Mouse (Mus musculus) telencephalon, adult 2 months (tissue): Measurements from ENCODE around the gene Mex3d.

Experiments
- DNase-seq: peaks from one replicate; pipeline ENCODE4 v3.0.0-alpha.2; 2011; ENCODE audit warnings: low read depth, low spot score

The Mex3d gene

GRCm38 (mm10) chr10:80412656-80413541 is 25.4 kb upstream of the Mex3d start:
- DNase-seq, result peak; percentile 24

- DNase-seq, result no peak
These were observed 20.5 kb upstream of the Mex3d start for GRCm38 (mm10) chr10:80407924-80408323.

GRCm38 (mm10) chr10:80406684-80407501 is 19.4 kb upstream of the Mex3d start, which contains the start of gene Uqcr11:
Gene Uqcr11 (minus strand): TSS chr10:80406830.
- peak; percentile 91 for DNase-seq

GRCm38 (mm10) chr10:80405481-80406173 is 18.2 kb upstream of the Mex3d start:
- no peak for DNase-seq

- DNase-seq, result no peak
These were observed 15.7 kb upstream of the Mex3d start for GRCm38 (mm10) chr10:80403044-80403692.

GRCm38 (mm10) chr10:80400704-80401161 is 13.3 kb upstream of the Mex3d start:
- DNase-seq, result no peak

GRCm38 (mm10) chr10:80399973-80400703 is 12.7 kb upstream of the Mex3d start:
- peak; percentile 32 for DNase-seq

- DNase-seq, result peak; percentile 100
These were observed 11.9 kb upstream of the Mex3d start, which contains the start of gene Mbd3 for GRCm38 (mm10) chr10:80399191-80399972. Gene Mbd3 (minus strand): TSS chr10:80399550.

- peak; percentile 95 for DNase-seq
These were observed 11.3 kb upstream of the Mex3d start for GRCm38 (mm10) chr10:80398719-80399190.

- DNase-seq, result no peak
These were observed 10.7 kb upstream of the Mex3d start for GRCm38 (mm10) chr10:80398174-80398535.

GRCm38 (mm10) chr10:80397524-80398173 is 10.2 kb upstream of the Mex3d start:
- DNase-seq, result no peak

- no peak for DNase-seq
These were observed 9.5 kb upstream of the Mex3d start for GRCm38 (mm10) chr10:80396822-80397523.

GRCm38 (mm10) chr10:80395025-80395627 is 7.7 kb upstream of the Mex3d start:
- DNase-seq, result no peak

GRCm38 (mm10) chr10:80392687-80393086 is 5.2 kb upstream of the Mex3d start:
- DNase-seq, result no peak

- DNase-seq, result no peak
These were observed 3.2 kb upstream of the Mex3d start for GRCm38 (mm10) chr10:80390697-80391096.

GRCm38 (mm10) chr10:80389185-80389708 is 1.8 kb upstream of the Mex3d start:
- DNase-seq, result no peak

GRCm38 (mm10) chr10:80388731-80389130 is 1.3 kb upstream of the Mex3d start:
- no peak for DNase-seq
